Mouse (Mus musculus) heart, postnatal 0 days (tissue): ENCODE results near the gene Ifit2.
"Not testable (repeated sequence)": the region's sequence is repeated elsewhere in the genome, so short reads cannot be mapped to it uniquely, and the experiment has no call there.

ENCODE experiments used
- CTCF ChIP-seq: IDR thresholded peaks from 2 replicates; pipeline ENCODE4 v1.5.1; 2016; ENCODE audit warnings: antibody characterized with exemption, control low read depth, low read depth
- EP300 ChIP-seq: IDR thresholded peaks from 2 replicates; pipeline ENCODE4 v1.6.1; 2016; ENCODE audit warnings: antibody characterized with exemption, low read depth

GRCm38 (mm10) chr19:34582696-34583095 lies 32.2 kb downstream of the Ifit2 start:
- TF ChIP-seq CTCF, EP300: not testable (repeated sequence)
